Mouse (Mus musculus): Measurements from ENCODE around the gene Zfp266.

The Zfp266 gene

GRCm38 (mm10) chr9:20492527-20493233 lies 28.5 kb downstream of the Zfp266 start, which contains the start of gene Zfp426:
Zfp426 (minus strand) TSS chr9:20492746.
- DNase-seq (ENCODE audit: low spot score in 2 of 2) = peak; percentile 83 to 86

- no peak for DNase-seq (ENCODE audit: low spot score in 2 of 2)
Observed at GRCm38 (mm10) chr9:20491858-20492526, 29.2 kb downstream of the Zfp266 start.

- DNase-seq (ENCODE audit: low spot score in 2 of 2) = no peak
Observed at GRCm38 (mm10) chr9:20489536-20489935, 31.7 kb downstream of the Zfp266 start.

- DNase-seq (ENCODE audit: low spot score in 2 of 2) = no peak
Observed at GRCm38 (mm10) chr9:20479396-20479795, 41.8 kb downstream of the Zfp266 start.

GRCm38 (mm10) chr9:20476632-20477031 lies 44.6 kb downstream of the Zfp266 start:
- no peak for DNase-seq (ENCODE audit: low spot score in 2 of 2)

- peak; percentile 8 to 36 for DNase-seq (ENCODE audit: low spot score in 2 of 2)
Observed at GRCm38 (mm10) chr9:20466761-20467442, 54.3 kb downstream of the Zfp266 start.

GRCm38 (mm10) chr9:20459377-20460317 lies 61.6 kb downstream of the Zfp266 start, which contains the start of gene Zfp26:
Zfp26 (minus strand) TSS chr9:20460162.
- DNase-seq (ENCODE audit: low spot score in 2 of 2) = peak; percentile 69 to 73

GRCm38 (mm10) chr9:20453647-20454046 lies 67.6 kb downstream of the Zfp266 start:
- no peak for DNase-seq (ENCODE audit: low spot score in 2 of 2)

GRCm38 (mm10) chr9:20451493-20451892 lies 69.7 kb downstream of the Zfp266 start:
- no peak for DNase-seq (ENCODE audit: low spot score in 2 of 2)
